Mouse (Mus musculus) small intestine, adult 2 months (tissue): ENCODE measurements around the gene Cracr2a. TPM values are rescaled to one million over a fixed set of nuclear protein-coding genes. Genes with fewer than 3 reads are reported as not detected.
A peak's percentile ranks its signal among the peaks of the same experiment; 100 is the strongest.

Source experiments
- H3K27ac ChIP-seq: fragments of 200-500 bp; 2 replicates; pipeline ENCODE4 v1.5.1; 2012; ENCODE audit warnings: low read depth, low read length, control low read depth, inconsistent platforms; ENCODE audit not compliant: insufficient read depth
- H3K27me3 ChIP-seq: fragments of 200-500 bp; 2 replicates; pipeline ENCODE4 v1.6.1; 2012; ENCODE audit warnings: mild to moderate bottlenecking, moderate library complexity, low read length, inconsistent platforms; ENCODE audit not compliant: control insufficient read depth, insufficient read depth
- H3K36me3 ChIP-seq: fragments of 200-500 bp; 2 replicates; pipeline ENCODE4 v1.6.1; 2012; ENCODE audit warnings: mild to moderate bottlenecking, low read length, control low read depth, inconsistent platforms; ENCODE audit not compliant: control insufficient read depth, insufficient read depth
- H3K4me1 ChIP-seq: fragments of 200-500 bp; 2 replicates; pipeline ENCODE4 v1.6.1; 2012; ENCODE audit warnings: low read length, inconsistent platforms, mixed read lengths; ENCODE audit not compliant: control insufficient read depth, insufficient read depth, insufficient read length
- H3K4me3 ChIP-seq: fragments of 200-500 bp; 2 replicates; pipeline ENCODE4 v1.5.1; 2012; ENCODE audit warnings: low read depth, mild to moderate bottlenecking, control low read depth, inconsistent platforms, low read length, moderate library complexity
- CTCF ChIP-seq: fragments of 200-500 bp; IDR thresholded peaks from 2 replicates; pipeline ENCODE4 v1.5.1; 2012; ENCODE audit warnings: low read depth, mild to moderate bottlenecking, control low read depth, inconsistent platforms, low read length, moderate library complexity, mixed read lengths; ENCODE audit not compliant: insufficient replicate concordance, insufficient read length; ENCODE audit errors: extremely low read depth
- POLR2A ChIP-seq: fragments of 200-500 bp; IDR thresholded peaks from 2 replicates; pipeline ENCODE4 v1.6.1; 2012; ENCODE audit warnings: low read depth, mild to moderate bottlenecking, control low read depth, inconsistent platforms, low read length, moderate library complexity
- WGBS: fragments of 180-500 bp; shearing (Covaris S2); methylation state at CpG from one replicate; pipeline ENCODE4 v1.1.7; 2018; 5-methylcytosine and 5-hydroxymethylcytosine counted together
- polyA plus RNA-seq: library from polyadenylated mRNA; depleted of rRNA; stranded (reverse); fragments of >200 nt; gene quantifications from 2 replicates; pipeline ENCODE4 v1.2.3, GENCODE M21; 2012

The Cracr2a gene
- polyA plus RNA-seq, 1 experiment: 7.0 TPM

DNA sequence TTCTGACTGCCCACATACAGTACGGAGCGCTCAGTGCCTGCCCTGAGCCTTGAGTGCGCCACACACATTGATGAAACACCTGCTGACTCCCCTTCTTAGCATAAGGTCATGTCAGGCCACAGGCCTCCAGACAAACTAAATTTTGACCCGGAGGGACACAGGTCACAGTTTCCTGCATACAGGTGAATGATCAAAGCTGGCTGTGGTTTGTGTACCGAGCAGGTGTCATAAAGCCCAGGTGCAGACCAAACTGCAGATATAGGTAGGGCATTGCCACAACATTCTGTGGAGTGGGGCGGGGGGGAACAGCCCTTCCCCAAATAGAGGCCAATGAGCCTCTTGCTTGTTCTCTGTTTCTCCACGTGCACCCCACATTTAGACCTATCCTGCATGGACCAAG lies 119.6 kb downstream of the Cracr2a start:
- H3K4me3 ChIP-seq: no peak overlapping the region
- H3K27me3 ChIP-seq: no peaks in the 10 kb centered on the region
- peak overlapping the region; percentile 22 for H3K27ac ChIP-seq
- TF ChIP-seq POLR2A (no peak), CTCF (no peak)
- no peaks in the 10 kb centered on the region for H3K36me3 ChIP-seq
- peaks cover 31% of the 10 kb centered on the region for H3K4me1 ChIP-seq
- WGBS: 34% methylated on average over 7 of the region's 7 CpGs

GRCm38 (mm10) chr6:127683561-127683960 lies 122.4 kb downstream of the Cracr2a start:
- Histone ChIP-seq H3K4me1 (peaks cover 26% of the 10 kb centered on the region), H3K27me3 (no peaks in the 10 kb centered on the region), H3K36me3 (no peaks in the 10 kb centered on the region), H3K27ac (no peak overlapping the region), H3K4me3 (no peak overlapping the region)
- 73% methylated on average over 8 of the region's 8 CpGs for WGBS
- TF ChIP-seq CTCF (no peak), POLR2A (no peak)

DNA sequence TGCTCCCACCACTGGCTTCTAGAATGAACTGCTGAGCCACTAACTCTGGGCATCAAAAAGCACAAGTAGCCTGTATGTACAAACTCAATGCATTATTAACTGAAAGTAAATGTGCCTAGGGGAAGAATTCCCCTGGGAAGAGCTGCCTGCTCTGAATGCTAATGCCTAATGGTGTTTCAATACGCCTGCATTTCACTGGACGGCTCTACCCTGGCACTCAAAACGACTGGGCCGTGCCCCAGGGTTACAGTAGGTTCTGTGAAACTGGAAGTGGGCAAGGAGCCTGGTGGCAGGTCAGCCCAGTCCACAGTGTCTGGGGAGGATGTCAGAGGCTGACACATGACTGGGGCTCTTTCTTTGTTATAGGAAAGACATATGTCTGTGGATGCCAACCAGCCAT lies 123.8 kb downstream of the Cracr2a start:
- Histone ChIP-seq H3K4me1 (peaks cover 15% of the 10 kb centered on the region; the same call in 1 of the 2 replicates), H3K36me3 (no peaks in the 10 kb centered on the region), H3K27me3 (no peaks in the 10 kb centered on the region), H3K4me3 (no peak overlapping the region), H3K27ac (no peak overlapping the region)
- no peak for TF ChIP-seq POLR2A
- TF ChIP-seq CTCF: no peak
- WGBS: 85% methylated on average over 4 of the region's 4 CpGs

GRCm38 (mm10) chr6:127687181-127687860 lies 126.2 kb downstream of the Cracr2a start:
- peak overlapping the region; percentile 68; the same call in 1 of the 2 replicates for H3K27ac ChIP-seq
- peaks cover 7% of the 10 kb centered on the region; the same call in 1 of the 2 replicates for H3K4me1 ChIP-seq
- H3K36me3 ChIP-seq: no peaks in the 10 kb centered on the region
- H3K27me3 ChIP-seq: no peaks in the 10 kb centered on the region
- H3K4me3 ChIP-seq: no peak overlapping the region
- 31% methylated on average over 6 of the region's 6 CpGs for WGBS
- no peak for TF ChIP-seq POLR2A
- no peak for TF ChIP-seq CTCF

GRCm38 (mm10) chr6:127692298-127692697 lies 131.2 kb downstream of the Cracr2a start:
- H3K4me1 ChIP-seq: peaks cover 2% of the 10 kb centered on the region; the same call in 1 of the 2 replicates
- WGBS: 83% methylated on average over 7 of the region's 7 CpGs
- no peaks in the 10 kb centered on the region for H3K36me3 ChIP-seq
- no peak overlapping the region for H3K4me3 ChIP-seq
- H3K27me3 ChIP-seq: no peaks in the 10 kb centered on the region
- TF ChIP-seq CTCF (no peak), POLR2A (no peak)
- no peak overlapping the region for H3K27ac ChIP-seq

DNA sequence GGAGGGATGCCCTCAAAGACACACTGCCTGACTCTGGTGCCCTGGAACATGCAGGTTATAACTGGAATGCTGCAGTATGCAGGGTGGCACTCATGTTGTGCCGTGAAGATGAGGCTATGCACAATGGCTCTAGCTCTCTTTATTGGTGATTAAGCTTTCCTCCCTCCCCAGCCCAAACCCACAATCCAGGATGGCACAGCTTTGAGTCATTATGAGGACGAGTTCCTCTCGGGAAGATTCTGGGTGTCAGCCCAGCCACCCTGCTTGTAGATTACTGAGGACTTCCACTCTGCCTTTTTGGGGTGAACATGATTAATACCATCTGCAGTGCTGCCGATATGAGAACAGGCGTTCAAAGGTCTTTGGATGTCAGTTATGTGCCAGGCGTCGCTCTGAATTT lies 132.5 kb downstream of the Cracr2a start:
- no peak for TF ChIP-seq POLR2A
- TF ChIP-seq CTCF: no peak
- Histone ChIP-seq H3K4me3 (no peak overlapping the region), H3K36me3 (no peaks in the 10 kb centered on the region), H3K27ac (no peak overlapping the region), H3K4me1 (no peaks in the 10 kb centered on the region), H3K27me3 (no peaks in the 10 kb centered on the region)
- WGBS: 47% methylated on average over 7 of the region's 7 CpGs

- TF ChIP-seq POLR2A: no peak
- TF ChIP-seq CTCF: no peak
- Histone ChIP-seq H3K4me1 (no peaks in the 10 kb centered on the region), H3K4me3 (no peak overlapping the region), H3K27me3 (no peaks in the 10 kb centered on the region), H3K27ac (no peak overlapping the region), H3K36me3 (no peaks in the 10 kb centered on the region)
- WGBS: 80% methylated on average over 10 of the region's 11 CpGs
Measured at GRCm38 (mm10) chr6:127701036-127701783, 140.1 kb downstream of the Cracr2a start.
